Mouse (Mus musculus): Measurements from ENCODE around the gene Syf2.

DNA sequence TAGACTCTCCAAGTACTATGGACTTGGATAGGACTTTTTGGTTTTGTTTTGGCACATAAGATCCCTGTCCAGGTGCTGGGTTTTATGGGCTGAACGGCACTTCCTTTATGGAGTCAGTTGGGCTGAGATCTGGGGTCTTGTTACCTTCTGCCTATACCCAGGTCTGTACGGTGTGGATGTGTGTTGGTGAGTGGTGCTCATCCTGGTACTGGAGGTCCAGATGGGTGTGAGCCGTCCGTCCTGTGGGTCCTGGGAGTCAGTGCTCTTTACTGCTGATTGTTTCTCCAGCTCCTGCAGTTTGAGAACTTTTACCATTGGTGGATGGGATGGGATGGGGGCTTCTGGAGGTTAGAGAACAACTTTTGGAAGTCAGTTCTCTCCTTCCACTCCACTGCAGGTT, 9.0 kb upstream of the Syf2 start:
- TF ChIP-seq CTCF (IDR thresholded peaks at IDR 0.05) (no peak), EP300 (IDR thresholded peaks at IDR 0.05; ENCODE audit: insufficient read depth, low read depth, low read length) (no peak)

All from heart, adult 2 months (tissue).